Mouse (Mus musculus) granulocyte monocyte progenitor cell, adult 5-6 weeks (primary cell): ENCODE data around the gene Hunk. TPM values are rescaled to one million over a fixed set of nuclear protein-coding genes. Genes with fewer than 3 reads are reported as not detected.
A peak's percentile ranks its signal among the peaks of the same experiment; 100 is the strongest.

Source experiments
- ATAC-seq: replicated peaks from 2 replicates; pipeline ENCODE4 v1.8.0; 2016; ENCODE audit warnings: mild to moderate bottlenecking, moderate TSS enrichment, inconsistent platforms; ENCODE audit not compliant: poor library complexity, severe bottlenecking
- total RNA-seq, 2 experiments: library from RNA; stranded (forward) in 1 of 2; stranded (reverse) in 1 of 2; fragments of 200-712, 200-1000 nt in 1 of 2; fragments of >200 nt in 1 of 2; fragmentation: Nextera tagmentation in 1 of 2; gene quantifications; 2 replicates each; pipeline ENCODE4 v1.2.3; 2014 to 2017

Gene Hunk
- total RNA-seq, 2 experiments from 2014 or later: not detected

GRCm38 (mm10) chr16:90427838-90428630, 42.2 kb downstream of the Hunk start:
- ATAC-seq: no peak

DNA sequence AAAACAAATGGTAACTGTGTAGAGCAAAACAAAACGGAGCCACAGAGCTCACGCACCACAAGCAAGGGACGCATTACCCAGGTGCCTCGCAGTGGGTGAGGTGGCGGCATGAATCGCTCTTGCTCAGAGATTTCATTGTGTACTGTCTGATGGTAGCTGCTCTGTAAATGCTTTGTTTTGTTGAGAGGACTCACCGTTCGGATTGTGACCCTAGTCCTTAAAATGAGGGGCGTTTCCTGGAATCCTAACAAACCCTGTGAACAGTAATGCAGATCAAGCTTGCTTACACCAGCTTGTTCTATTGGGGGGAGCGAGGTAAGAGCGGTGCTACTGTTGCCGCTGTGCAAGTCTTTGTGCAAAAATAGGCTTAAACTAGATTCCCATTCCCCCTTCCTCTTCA, 47.7 kb downstream of the Hunk start:
- no peak for ATAC-seq

DNA sequence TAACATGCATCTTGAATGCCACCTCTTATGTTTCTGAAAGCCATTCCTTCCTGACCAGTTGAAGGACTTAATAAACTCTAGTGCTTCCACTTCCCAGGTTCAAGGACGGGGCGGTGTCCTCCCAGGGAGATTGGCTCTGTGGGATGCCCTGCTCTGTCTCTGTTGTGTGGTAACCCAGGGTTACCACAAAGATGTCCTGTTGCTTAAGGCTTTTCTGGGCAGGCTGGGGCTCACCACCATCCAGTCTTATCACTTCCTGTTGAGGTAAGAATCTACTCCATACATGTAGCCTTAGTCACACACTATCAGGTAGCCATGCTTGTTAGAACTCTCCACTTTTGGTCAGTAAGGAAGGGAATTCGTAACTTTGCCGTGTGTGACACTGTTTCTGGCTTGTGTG, 49.4 kb downstream of the Hunk start:
- ATAC-seq: peak; percentile 95

DNA sequence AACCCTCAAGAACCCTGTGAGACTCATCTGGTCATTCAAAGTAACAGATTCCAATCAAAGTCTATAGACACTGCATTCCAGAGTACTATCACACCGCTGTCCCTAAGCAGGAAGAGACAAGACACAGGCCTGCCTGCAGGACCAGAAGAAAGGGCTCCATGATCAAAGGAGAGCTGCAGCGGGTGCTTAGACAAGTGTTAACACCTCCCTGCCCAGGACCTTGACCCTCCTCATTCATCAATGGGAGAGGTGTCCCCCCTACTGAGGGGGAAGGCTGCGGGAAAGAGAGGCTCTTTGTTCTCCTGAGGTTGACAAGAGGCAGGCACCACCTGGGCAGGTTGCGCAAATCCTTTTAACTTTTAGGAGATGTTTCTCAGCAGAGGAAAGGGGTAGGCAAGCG, 51.5 kb downstream of the Hunk start:
- no peak for ATAC-seq

- ATAC-seq: no peak
These were observed 53.7 kb downstream of the Hunk start for GRCm38 (mm10) chr16:90439493-90439892.

GRCm38 (mm10) chr16:90440654-90441053, 54.8 kb downstream of the Hunk start:
- ATAC-seq: no peak

GRCm38 (mm10) chr16:90442991-90443390, 57.2 kb downstream of the Hunk start:
- no peak for ATAC-seq

- ATAC-seq: no peak
These were observed 67.4 kb downstream of the Hunk start for GRCm38 (mm10) chr16:90453197-90453596.

DNA sequence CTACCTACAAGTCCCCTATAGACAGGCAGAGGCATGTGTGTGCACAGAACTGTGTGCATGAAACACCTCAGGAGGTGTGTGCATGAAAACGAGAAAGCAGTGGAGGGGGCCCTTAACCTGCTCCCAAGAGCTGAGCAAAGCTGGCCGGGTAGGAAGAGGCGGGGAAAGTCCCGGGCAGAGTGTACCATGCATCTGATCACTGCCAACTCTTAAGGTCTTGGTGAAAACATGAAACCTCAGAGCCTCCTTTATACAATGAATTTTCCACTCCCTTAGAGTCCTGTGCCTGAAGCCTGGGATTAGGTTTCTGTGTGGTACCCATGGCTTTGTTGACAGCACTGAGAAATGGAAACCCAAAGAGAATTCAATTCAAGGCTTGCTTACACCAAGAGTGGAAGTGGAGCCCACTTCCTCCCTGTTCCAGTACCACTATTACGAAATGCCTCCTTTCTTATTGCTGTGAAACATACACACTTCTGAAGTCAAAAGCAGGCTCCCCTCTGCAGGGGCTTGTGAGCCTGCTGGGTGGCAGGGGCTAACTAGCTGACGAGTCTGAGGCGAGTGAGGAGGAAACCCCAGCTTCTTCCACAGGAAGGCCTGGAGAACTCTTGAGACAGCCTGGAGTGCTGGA, 70.8 kb downstream of the Hunk start:
- ATAC-seq: peak; percentile 69

DNA sequence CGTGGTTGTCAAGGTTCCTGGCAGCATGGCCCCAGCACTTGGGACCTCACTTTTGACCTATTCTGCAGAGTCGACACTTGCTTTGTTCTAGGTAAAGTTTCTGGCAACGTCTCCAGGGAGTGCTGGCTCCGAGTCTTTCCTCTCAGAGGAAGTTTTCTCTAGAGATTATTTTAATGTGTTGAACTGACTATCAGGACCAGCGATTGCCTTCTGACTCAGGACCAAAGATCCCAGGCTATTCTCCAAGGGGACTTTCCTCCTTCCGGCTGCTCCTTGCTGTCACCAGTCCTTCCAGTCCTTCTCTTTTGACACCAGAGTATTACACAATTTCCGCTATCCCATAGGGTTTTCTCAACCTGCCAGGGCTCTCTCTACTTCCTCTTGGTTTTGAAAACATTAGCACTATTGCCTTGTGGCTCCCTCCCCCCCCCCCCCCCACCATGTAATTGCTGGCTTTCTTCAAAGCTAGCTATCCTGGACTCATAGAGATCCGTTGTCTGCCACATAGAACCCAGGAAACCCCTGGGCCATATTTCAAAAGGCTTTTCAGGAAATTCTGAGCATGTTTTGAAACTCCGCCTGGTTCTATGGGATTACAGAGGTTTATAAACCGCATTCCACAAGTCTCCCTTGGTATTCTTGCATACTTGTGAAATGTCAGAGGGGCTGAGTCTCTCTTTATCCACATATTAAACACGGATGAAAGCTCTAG, 73.2 kb downstream of the Hunk start:
- ATAC-seq: peak; percentile 72

DNA sequence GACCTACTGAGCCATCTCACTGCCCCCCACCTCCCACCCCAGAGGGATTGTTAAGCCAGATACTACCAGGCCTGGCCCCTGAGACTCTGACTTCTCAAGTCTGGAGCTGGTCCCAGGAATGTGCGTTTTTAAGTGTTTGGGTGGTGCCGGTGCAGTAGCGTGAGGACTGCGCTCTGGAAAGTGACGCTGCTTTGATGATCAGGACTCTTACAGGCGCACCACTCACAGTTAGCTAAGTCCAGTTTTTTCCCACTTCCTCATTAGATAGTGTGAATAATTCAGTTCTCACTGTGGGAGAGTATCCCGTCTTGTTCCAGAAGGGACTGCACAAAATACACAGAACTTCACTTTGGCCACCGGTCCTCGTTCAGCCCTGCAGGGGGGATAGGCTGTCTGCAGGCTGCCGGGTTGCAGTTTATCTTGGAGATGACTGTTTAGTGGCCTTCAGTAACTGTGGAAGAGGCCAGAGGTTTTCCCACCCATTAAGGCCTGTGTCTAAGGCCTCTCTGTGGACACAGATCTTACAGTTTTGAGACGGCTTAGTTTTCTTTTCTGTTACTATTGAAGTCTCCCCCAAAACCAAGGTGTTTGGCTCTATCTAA, 75.6 kb downstream of the Hunk start:
- ATAC-seq: peak; percentile 25

- ATAC-seq: no peak
These were observed 77.0 kb downstream of the Hunk start for GRCm38 (mm10) chr16:90462728-90463275.

GRCm38 (mm10) chr16:90465154-90465553, 79.3 kb downstream of the Hunk start:
- ATAC-seq: no peak

- peak; percentile 44 for ATAC-seq
These were observed 82.5 kb downstream of the Hunk start for GRCm38 (mm10) chr16:90468286-90468685.

GRCm38 (mm10) chr16:90475701-90476229, 90.0 kb downstream of the Hunk start:
- peak; percentile 92 for ATAC-seq

DNA sequence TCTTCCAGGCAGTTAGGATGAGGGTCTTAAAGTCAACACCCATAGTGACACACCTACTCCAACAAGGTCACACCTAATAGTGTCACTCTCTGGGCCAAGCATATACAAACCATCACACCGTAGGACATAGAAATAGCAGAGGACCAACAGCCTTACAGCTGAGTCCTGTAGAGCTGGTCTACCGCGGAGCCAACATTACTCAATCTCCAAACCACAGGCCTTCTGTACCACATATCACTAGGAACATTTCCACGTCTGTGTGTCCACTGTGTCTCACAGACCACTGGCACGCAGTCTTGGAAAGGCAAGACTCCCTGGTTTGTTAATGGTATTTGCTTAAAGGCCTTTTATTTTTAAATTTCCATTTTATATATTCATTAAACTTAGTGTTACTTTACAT, 95.8 kb downstream of the Hunk start:
- ATAC-seq: peak; percentile 90

DNA sequence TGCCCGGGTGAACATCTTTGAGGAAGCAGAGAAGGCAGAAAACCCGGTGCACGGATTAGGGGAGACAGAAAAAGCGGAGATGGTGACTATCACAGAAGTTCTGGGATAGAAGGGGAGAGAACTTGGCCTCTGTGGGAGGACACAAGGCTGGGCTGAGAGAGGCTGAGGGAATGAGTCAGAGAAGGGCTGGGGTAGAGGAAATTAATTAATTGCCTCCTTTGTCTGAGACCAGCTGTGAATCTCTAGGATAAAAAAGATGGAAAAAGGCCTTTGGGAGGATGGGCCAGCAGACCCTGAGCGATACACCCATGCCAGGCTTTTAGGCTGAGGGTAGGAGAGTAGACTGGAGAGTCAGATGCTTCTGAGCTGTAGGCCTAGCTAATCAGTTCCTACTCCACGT, 97.5 kb downstream of the Hunk start:
- ATAC-seq: no peak

GRCm38 (mm10) chr16:90485125-90485524, 99.3 kb downstream of the Hunk start:
- no peak for ATAC-seq

GRCm38 (mm10) chr16:90485599-90485998, 99.8 kb downstream of the Hunk start:
- peak; percentile 58 for ATAC-seq

GRCm38 (mm10) chr16:90490066-90490465, 104.3 kb downstream of the Hunk start:
- no peak for ATAC-seq
